Mouse (Mus musculus) liver, adult (tissue): Measurements from ENCODE around the gene Vat1.

Source experiments
- GATA4 ChIP-seq: IDR thresholded peaks from 2 replicates; pipeline ENCODE4 v1.6.1; 2014; ENCODE audit warnings: mild to moderate bottlenecking, low read length; ENCODE audit not compliant: insufficient replicate concordance

Gene Vat1

DNA sequence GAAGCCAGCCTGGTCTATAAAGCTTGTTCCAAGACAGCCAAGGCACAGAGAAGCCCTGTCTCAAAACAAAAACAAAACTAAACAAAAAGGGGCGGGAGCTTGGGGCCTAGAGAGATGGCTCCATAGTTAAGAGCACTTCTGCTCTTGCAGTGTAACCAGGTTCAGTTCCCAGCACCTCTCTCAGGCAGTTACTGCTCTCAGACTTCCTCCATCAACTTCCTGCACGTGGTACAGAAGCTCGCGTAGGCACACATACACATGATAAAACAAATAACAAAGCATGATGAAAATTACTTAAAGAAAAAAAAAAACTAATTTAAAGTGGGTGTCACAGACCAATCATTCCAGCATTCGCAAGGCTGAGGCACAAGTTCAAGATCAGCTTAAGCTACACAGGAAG, 45.9 kb downstream of the Vat1 start:
- no peak for TF ChIP-seq GATA4

DNA sequence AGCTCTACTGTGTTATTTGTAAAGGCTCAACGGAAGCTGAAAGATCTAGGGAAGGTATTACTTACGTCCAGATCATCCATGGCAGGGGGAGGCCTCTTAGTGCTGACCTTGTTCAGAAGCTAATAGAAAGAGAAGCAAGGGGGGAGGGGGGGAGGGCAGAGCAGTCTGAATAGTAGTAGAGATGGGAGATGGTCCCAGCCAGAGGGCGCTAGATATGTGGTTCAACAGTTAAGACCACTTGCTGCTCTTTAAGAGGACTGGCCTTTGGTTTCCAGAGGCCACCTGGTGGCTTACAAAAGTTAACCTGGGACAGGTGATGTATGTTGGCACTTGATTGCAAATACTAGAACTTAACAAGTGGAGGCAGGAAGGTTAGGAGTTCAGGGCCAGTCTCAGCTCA, 46.4 kb downstream of the Vat1 start:
- no peak for TF ChIP-seq GATA4

DNA sequence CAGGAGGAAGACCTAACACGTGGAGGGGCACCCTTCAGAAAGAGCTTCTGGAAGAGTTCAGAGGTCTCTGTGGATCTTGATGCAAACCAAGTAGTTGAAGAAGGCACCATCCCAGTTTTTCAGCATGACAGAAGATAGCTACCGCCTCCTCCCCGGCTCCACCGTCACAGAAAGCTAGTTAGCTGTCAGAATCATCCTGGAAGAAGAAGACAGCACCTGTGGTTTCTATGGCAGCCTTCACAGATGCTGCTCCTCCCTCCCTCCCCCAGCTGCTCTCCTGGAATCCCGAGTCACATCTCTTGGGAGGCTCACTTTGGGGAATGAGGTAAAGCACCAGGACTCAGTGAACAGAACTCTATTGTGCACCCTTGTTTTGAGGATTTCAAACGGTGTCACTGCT, 47.0 kb downstream of the Vat1 start:
- TF ChIP-seq GATA4, result no peak

GRCm38 (mm10) chr11:101417101-101417855, 48.8 kb downstream of the Vat1 start, which contains the start of gene Aarsd1:
Gene Aarsd1, minus strand, starts transcription at chr11:101417615.
- peak; percentile 7; the same call in 1 of the 2 replicates for TF ChIP-seq GATA4

- no peak for TF ChIP-seq GATA4
Measured at GRCm38 (mm10) chr11:101416433-101417100, 49.5 kb downstream of the Vat1 start.

DNA sequence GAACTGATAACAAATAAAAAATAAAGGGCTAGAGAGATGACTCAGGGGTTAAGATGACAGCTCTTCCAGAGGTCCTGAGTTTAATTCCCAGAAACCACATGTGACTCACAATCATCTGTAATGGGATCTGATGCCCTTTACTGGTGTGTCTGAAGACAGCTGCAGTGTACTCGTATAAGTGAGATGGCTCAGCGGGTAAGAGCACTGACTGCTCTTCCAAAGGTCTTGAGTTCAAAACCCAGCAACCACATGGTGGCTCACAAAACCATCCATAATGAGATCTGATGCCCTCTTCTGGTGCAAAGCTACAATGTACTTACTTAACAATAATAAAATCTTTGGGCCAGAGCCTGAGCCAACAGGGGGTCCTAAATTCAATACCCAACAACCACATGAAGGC, 50.7 kb downstream of the Vat1 start:
- no peak for TF ChIP-seq GATA4
